Mouse (Mus musculus) heart, adult 10 weeks (tissue): Measurements from ENCODE around the gene Rtl6. TPM values are rescaled to one million over a fixed set of nuclear protein-coding genes. Genes with fewer than 3 reads are reported as not detected.

Source experiments
- polyA plus RNA-seq: library from polyadenylated mRNA; stranded (reverse); fragments of 350-450 nt; fragmentation: Illumina TruSeq; extraction: RNeasy Lipid Tissue Mini Kit (QIAGEN cat#74804); gene quantifications from one replicate; pipeline ENCODE4 v1.2.3, GENCODE M21; 2014; ENCODE audit warnings: low read depth, low replicate concordance

Rtl6 gene
- 4.8 TPM for polyA plus RNA-seq

DNA sequence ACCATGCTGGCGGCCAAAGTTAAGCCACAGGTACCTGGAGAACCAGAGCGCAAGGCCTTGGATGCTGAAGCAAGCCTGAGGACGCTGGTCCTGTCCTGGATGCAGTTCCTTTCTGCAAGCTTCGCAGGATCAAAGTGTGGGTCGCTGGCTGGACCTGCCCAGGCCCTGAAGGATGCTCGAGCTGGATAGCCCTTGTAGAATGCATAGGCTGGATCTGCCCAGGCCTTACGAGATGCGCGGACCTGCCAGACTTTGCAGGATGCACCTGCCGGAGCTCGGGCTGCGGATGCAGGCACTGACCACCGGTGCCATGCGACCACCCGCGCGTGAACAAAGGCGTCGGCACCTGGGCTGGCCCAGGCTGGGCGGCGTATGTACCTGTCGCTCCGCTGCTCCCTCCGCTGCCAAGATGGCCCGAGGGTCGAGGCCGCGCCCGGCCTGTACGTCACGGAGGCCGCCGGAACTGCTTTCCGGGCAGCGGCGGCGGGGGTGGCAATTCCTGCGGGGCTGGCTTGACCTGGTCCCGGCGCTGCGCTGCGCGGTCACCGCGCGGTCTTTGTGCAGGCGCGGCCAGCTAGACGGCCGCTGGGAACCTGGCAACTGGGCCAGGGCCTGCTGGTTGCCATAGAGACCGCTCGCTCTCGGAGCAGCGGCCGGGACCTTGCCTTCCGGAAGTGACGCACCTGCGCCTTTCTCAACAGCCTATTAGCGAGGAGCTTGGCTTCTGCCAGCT lies at the start of gene Rtl6:
Rtl6 (minus strand) TSS at position 635 of the 733 bp plus-strand sequence.

Other genes starting within 250 kb of the Rtl6 start
- 1.0 TPM for gene Parvg, start 233.8 kb downstream of the Rtl6 start, polyA plus RNA-seq
- 0.39 TPM for gene Shisal1, start 110.7 kb downstream of the Rtl6 start, polyA plus RNA-seq
- 1.7 TPM for gene Prr5, start 111.8 kb upstream of the Rtl6 start, polyA plus RNA-seq
- 0.37 TPM for gene Arhgap8, start 162.2 kb upstream of the Rtl6 start, polyA plus RNA-seq